Mouse (Mus musculus) hindbrain, embryonic 16.5 days (tissue): ENCODE data around the gene Nos2. TPM values are rescaled to one million over a fixed set of nuclear protein-coding genes. Genes with fewer than 3 reads are reported as not detected.

ENCODE experiments used
- ATAC-seq: fragments of 200-750 bp; cut with Nextera tagmentation; 2 replicates; pipeline ENCODE4 v1.8.0; 2017; ENCODE audit warnings: moderate TSS enrichment, moderate library complexity
- H3K27ac ChIP-seq: fragments of 300-500 bp; sonication (generic); 2 replicates; pipeline ENCODE4 v1.5.1; 2014; ENCODE audit warnings: low read depth, mild to moderate bottlenecking, control low read depth, low read length, moderate library complexity
- H3K27me3 ChIP-seq: fragments of 300-500 bp; sonication (generic); replicated peaks from 2 replicates; pipeline ENCODE4 v1.6.1; 2014; ENCODE audit warnings: low read length; ENCODE audit not compliant: control insufficient read depth, insufficient read depth
- H3K36me3 ChIP-seq: fragments of 300-500 bp; sonication (generic); 2 replicates; pipeline ENCODE4 v1.6.1; 2014; ENCODE audit warnings: mild to moderate bottlenecking, low read length, moderate library complexity, mixed read lengths; ENCODE audit not compliant: control insufficient read depth, insufficient read depth
- H3K4me1 ChIP-seq: fragments of 300-500 bp; sonication (generic); 2 replicates; pipeline ENCODE4 v1.6.1; 2014; ENCODE audit warnings: low read depth, low read length; ENCODE audit not compliant: control insufficient read depth, insufficient read depth
- H3K4me2 ChIP-seq: fragments of 300-500 bp; sonication (generic); 2 replicates; pipeline ENCODE4 v1.6.1; 2014; ENCODE audit warnings: mild to moderate bottlenecking, low read length, control low read depth, moderate library complexity
- H3K4me3 ChIP-seq: fragments of 300-500 bp; sonication (generic); 2 replicates; pipeline ENCODE4 v1.5.1; 2014; ENCODE audit warnings: mild to moderate bottlenecking, low read length, control low read depth, moderate library complexity
- H3K9ac ChIP-seq: fragments of 300-500 bp; sonication (generic); 2 replicates; pipeline ENCODE4 v1.6.1; 2014; ENCODE audit warnings: low read depth, mild to moderate bottlenecking, control low read depth, low read length, moderate library complexity
- H3K9me3 ChIP-seq: fragments of 300-500 bp; sonication (generic); 2 replicates; pipeline ENCODE4 v1.6.1; 2014; ENCODE audit warnings: mild to moderate bottlenecking, low read length, moderate library complexity; ENCODE audit not compliant: control insufficient read depth
- WGBS: fragments of 180-500 bp; shearing (Covaris S2); extraction: QIAGEN DNeasy Blood & Tissue Kit; methylation state at CpG from one replicate; pipeline ENCODE4 v1.1.7; 2014; 5-methylcytosine and 5-hydroxymethylcytosine counted together
- polyA plus RNA-seq: library from polyadenylated mRNA; unstranded; fragments of >200 nt; fragmentation: Nextera tagmentation; extraction: Ambion mirVana; gene quantifications from 2 replicates; pipeline ENCODE4 v1.2.1, GENCODE M21; 2015

The Nos2 gene
- polyA plus RNA-seq, 1 experiment from 2014 or later = 0.96 TPM

DNA sequence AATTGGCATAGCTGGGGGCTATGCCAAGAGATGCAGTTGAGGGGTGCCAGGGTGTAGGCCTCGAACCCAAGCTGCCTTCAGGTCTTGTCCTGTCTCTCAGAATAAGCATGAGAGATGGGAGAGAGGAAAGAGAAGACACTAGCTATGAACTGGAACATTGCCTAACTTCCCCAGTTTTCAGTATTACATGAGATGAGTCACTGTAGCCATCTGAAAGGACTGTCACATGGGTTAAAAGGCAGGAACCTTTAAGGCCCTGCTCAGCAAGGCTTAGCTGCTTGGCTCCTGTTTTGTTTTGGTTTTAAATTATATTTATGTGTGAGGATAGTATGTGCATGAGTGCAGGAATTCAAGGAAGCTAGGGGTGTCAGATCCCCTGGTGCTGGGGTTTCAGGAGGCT, 4.2 kb upstream of the Nos2 start:
- no peak overlapping the region for H3K27ac ChIP-seq
- no peaks in the 10 kb centered on the region for H3K36me3 ChIP-seq
- no peak overlapping the region for H3K4me2 ChIP-seq
- H3K4me1 ChIP-seq = no peaks in the 10 kb centered on the region
- no peaks in the 10 kb centered on the region for H3K9me3 ChIP-seq
- no peak overlapping the region for H3K9ac ChIP-seq
- WGBS = 85% methylated on average over 1 of the region's 1 CpGs
- ATAC-seq = no peak
- H3K4me3 ChIP-seq = no peak overlapping the region
- H3K27me3 ChIP-seq = no peaks in the 10 kb centered on the region

DNA sequence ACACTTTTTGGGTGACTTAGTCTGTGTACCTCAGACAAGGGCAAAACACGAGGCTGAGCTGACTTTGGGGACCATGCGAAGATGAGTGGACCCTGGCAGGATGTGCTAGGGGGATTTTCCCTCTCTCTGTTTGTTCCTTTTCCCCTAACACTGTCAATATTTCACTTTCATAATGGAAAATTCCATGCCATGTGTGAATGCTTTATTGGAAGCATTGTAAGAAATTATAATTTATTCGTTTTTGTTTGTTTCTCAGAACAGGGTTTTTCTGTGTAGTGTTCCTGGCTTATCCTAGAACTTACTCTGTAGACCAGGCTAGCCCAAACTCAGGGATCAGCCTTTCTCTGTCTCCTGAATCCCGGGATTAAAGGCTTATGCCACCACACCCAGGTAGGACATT, 842 bp upstream of the Nos2 start:
- H3K36me3 ChIP-seq = no peaks in the 10 kb centered on the region
- H3K9ac ChIP-seq = no peak overlapping the region
- H3K4me2 ChIP-seq = no peak overlapping the region
- no peaks in the 10 kb centered on the region for H3K9me3 ChIP-seq
- H3K27me3 ChIP-seq = peaks cover 16% of the 10 kb centered on the region
- peaks cover 2% of the 10 kb centered on the region for H3K4me1 ChIP-seq
- 73% methylated on average over 4 of the region's 4 CpGs for WGBS
- H3K4me3 ChIP-seq = no peak overlapping the region
- no peak overlapping the region for H3K27ac ChIP-seq
- no peak for ATAC-seq

DNA sequence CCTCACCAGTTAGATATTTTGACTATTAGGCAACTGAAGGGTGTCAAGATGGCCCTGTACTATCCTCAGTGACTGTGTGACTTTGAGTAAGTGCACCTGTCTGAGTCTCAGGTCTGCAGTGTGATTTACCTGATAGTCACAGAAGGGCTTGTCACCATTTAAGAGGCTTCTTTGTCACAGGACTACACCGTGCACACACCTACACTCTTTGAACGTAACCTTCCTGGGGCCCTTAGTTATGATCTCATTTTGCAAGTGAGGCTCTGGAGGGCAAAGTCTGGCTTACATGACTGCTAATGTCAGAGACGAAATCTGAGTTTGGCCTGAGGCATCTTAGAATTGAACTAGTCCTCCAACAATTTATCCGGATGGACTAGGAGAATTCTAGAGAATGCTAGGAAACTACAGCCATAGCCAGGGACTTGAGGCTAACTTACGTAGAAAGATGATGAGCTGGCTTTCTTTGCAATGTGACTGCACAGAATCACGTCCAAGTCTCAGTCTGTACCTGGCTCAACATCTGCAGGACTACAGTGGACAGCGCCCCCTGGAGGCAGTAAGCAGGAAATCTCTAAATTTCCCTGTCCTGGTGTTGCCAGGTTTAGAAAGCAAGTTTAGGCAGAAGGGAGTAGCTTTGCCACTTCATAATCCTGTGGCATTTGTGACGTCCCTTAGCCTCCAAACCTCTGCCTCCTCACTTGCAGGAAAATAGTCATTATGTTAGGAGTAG, 2.3 kb downstream of the Nos2 start:
- no peak overlapping the region for H3K4me3 ChIP-seq
- H3K4me1 ChIP-seq = peaks cover 7% of the 10 kb centered on the region
- no peak overlapping the region for H3K9ac ChIP-seq
- H3K36me3 ChIP-seq = no peaks in the 10 kb centered on the region
- peaks cover 36% of the 10 kb centered on the region for H3K27me3 ChIP-seq
- H3K4me2 ChIP-seq = no peak overlapping the region
- no peak overlapping the region for H3K27ac ChIP-seq
- ATAC-seq = no peak
- WGBS = 35% methylated on average over 8 of the region's 8 CpGs
- H3K9me3 ChIP-seq = no peaks in the 10 kb centered on the region

DNA sequence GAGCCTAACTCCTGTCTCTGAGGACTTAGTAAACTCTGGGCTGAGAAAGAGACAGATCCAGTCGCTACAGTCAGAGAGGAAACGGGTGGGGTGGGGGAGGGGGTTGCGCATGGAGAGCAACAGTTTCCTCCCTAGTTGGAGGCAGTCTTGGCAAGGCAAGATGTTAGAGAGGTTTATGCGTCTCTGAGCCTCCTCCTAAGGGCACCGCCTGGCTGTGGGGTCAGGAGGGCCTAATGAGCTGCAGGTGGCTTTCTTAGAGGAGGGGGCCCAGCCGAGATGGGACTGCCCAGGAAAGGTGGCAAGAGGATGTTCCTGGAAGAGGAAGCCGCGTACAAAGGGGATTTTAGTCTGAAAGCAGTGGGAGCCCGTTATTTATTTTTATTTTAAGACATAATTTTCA, 3.5 kb downstream of the Nos2 start:
- Histone ChIP-seq H3K4me3 (no peak overlapping the region), H3K4me2 (no peak overlapping the region), H3K27me3 (peaks cover 36% of the 10 kb centered on the region), H3K36me3 (no peaks in the 10 kb centered on the region), H3K27ac (no peak overlapping the region), H3K9me3 (no peaks in the 10 kb centered on the region), H3K9ac (no peak overlapping the region), H3K4me1 (peaks cover 7% of the 10 kb centered on the region)
- WGBS = 16% methylated on average over 9 of the region's 9 CpGs
- ATAC-seq = no peak

DNA sequence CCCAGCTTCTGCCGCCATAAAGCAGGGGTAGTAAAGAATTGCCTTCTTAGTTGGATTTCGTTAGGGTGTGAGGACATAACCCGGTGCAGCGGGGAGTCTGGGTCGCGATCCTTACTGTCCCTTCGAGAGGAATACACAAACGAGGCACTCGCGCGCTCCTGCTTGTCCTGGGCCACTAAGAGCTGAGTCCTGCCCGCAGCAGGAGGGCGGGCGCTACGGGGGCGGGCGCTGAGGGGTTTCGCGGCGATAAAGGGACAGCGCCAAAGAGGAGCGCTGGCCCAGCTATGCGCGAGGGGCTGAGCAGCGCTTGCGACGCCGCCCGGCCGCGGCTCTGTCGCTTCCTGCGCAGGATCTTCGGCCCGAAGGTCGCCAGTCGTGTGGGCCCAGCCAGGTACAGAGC, 4.3 kb downstream of the Nos2 start:
- Histone ChIP-seq H3K9me3 (no peaks in the 10 kb centered on the region), H3K36me3 (no peaks in the 10 kb centered on the region), H3K27me3 (peaks cover 36% of the 10 kb centered on the region), H3K27ac (no peak overlapping the region), H3K4me3 (peak overlapping the region; percentile 37), H3K4me2 (peak overlapping the region; percentile 61), H3K4me1 (peaks cover 7% of the 10 kb centered on the region), H3K9ac (peak overlapping the region; percentile 57)
- WGBS = under 1% methylated on average over 37 of the region's 37 CpGs
- no peak for ATAC-seq

DNA sequence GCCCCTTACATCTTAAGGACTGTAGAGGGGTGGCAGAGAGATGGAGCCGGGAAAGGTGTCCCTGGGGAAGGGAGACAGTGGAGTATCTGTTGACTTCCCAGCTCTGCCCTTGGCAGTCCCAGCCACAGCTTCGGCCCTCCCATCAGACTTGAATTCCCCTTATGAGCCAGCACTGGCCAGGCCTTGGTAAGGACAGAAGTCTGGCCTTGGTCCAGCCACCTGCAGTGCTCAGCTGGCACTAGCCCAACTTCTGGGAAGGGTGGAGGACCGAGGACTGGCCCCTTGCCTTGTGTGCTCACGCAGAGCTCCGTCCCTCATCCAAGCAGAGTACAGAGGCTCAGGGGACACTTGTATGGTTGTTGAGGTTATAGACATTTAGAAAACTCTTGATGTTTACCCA, 8.8 kb downstream of the Nos2 start:
- no peaks in the 10 kb centered on the region for H3K9me3 ChIP-seq
- no peak overlapping the region for H3K27ac ChIP-seq
- no peak overlapping the region for H3K4me3 ChIP-seq
- ATAC-seq = peak; percentile 78
- H3K27me3 ChIP-seq = peaks cover 24% of the 10 kb centered on the region
- WGBS = 45% methylated on average over 5 of the region's 5 CpGs
- no peak overlapping the region for H3K4me2 ChIP-seq
- peaks cover 7% of the 10 kb centered on the region for H3K4me1 ChIP-seq
- H3K36me3 ChIP-seq = no peaks in the 10 kb centered on the region
- H3K9ac ChIP-seq = no peak overlapping the region

DNA sequence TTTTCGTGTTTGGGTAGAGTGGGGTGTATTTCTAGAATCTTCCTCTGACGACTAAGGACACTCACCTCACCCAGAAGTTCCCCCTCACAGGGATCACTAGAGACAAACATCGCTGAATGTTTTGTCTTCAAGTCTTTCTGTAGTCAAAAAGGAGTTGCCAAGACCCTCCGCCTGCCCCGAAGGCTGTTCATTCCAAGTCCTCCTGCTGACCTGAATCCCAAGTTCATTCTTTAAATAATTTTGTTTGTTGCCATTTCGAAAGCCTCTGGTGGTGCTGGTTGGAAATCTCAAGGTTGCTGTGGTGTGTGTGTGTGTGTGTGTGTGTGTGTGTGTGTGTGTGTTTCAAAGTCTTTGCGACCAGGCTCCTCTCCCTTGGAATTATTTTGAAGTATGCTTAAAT, 13.7 kb downstream of the Nos2 start:
- Histone ChIP-seq H3K4me3 (no peak overlapping the region), H3K4me1 (no peaks in the 10 kb centered on the region; the same call in 1 of the 2 replicates), H3K4me2 (no peak overlapping the region), H3K27ac (no peak overlapping the region), H3K36me3 (no peaks in the 10 kb centered on the region), H3K27me3 (no peaks in the 10 kb centered on the region), H3K9ac (no peak overlapping the region), H3K9me3 (no peaks in the 10 kb centered on the region)
- WGBS = 77% methylated on average over 7 of the region's 7 CpGs
- no peak for ATAC-seq

DNA sequence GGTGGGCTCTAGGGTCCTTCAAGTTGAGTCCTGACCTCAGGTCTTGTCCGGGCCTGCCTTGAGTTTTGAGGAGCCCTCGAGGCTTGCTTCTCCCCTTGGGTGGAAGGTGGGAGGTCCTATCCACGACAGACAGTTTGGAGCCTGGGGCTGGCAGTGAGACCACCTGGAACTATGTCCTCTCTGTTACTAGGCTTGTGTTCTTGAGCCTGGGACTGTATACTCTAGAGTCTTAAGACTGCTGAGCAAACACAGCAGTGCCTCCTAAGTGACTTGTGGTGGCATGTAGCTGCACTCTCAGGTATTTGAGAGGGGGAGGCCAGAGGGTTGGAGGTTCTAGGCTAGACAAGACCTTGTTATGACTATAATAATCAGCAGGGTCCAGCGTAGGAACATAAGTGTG, 14.1 kb downstream of the Nos2 start:
- no peak for ATAC-seq
- H3K4me3 ChIP-seq = no peak overlapping the region
- 88% methylated on average over 4 of the region's 4 CpGs for WGBS
- no peak overlapping the region for H3K4me2 ChIP-seq
- no peaks in the 10 kb centered on the region for H3K4me1 ChIP-seq
- H3K9me3 ChIP-seq = no peaks in the 10 kb centered on the region
- H3K27ac ChIP-seq = no peak overlapping the region
- no peaks in the 10 kb centered on the region for H3K36me3 ChIP-seq
- no peak overlapping the region for H3K9ac ChIP-seq
- no peaks in the 10 kb centered on the region for H3K27me3 ChIP-seq

DNA sequence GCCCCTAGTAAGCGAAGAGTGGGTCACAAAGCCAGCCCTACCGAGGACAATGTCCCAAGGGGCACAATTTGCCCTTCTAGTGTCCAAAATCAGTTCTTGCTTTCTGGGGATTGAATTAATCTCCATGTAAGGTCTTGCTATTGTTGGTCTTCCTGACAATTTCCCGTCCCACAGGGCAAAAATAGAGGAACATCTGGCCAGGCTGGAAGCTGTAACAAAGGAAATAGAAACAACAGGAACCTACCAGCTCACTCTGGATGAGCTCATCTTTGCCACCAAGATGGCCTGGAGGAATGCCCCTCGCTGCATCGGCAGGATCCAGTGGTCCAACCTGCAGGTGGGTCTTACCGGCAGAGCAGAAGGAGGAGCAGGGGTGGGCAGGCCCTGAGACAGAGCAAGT, 14.6 kb downstream of the Nos2 start:
- Histone ChIP-seq H3K36me3 (no peaks in the 10 kb centered on the region), H3K9ac (no peak overlapping the region), H3K4me3 (no peak overlapping the region), H3K4me2 (no peak overlapping the region), H3K27ac (no peak overlapping the region), H3K27me3 (no peaks in the 10 kb centered on the region), H3K4me1 (no peaks in the 10 kb centered on the region), H3K9me3 (no peaks in the 10 kb centered on the region)
- 73% methylated on average over 6 of the region's 6 CpGs for WGBS
- no peak for ATAC-seq
